Mouse (Mus musculus): ENCODE measurements around the gene Dynlrb2. TPM values are rescaled to one million over a fixed set of nuclear protein-coding genes. Genes with fewer than 3 reads are reported as not detected.

Gene Dynlrb2
- polyA plus RNA-seq, 1 experiment from 2014 or later: 2.5 TPM

GRCm38 (mm10) chr8:116522104-116522767 is 17.5 kb downstream of the Dynlrb2 start:
- Histone ChIP-seq H3K4me3 (ENCODE audit: low read depth, low read length) (no peak overlapping the region), H3K9me3 (ENCODE audit: control insufficient read depth, low read length) (peaks cover 3% of the 10 kb centered on the region; the same call in 1 of the 2 replicates), H3K9ac (ENCODE audit: low read length) (no peak overlapping the region), H3K4me1 (replicated peaks; ENCODE audit: control insufficient read depth, insufficient read depth, low read length) (no peaks in the 10 kb centered on the region), H3K27ac (ENCODE audit: low read depth, low read length) (no peak overlapping the region), H3K36me3 (ENCODE audit: control insufficient read depth, insufficient read depth, low read length) (no peaks in the 10 kb centered on the region), H3K4me2 (ENCODE audit: low read depth, low read length, severe bottlenecking) (no peak overlapping the region), H3K27me3 (ENCODE audit: control insufficient read depth, insufficient read depth, low read length) (no peaks in the 10 kb centered on the region)
- DNase-seq (ENCODE audit: low spot score) (no peak), ATAC-seq (replicated peaks; ENCODE audit: low FRiP score) (no peak)
- WGBS: 87% methylated on average over 11 of the region's 11 CpGs

- ATAC-seq (replicated peaks; ENCODE audit: low FRiP score) (no peak), DNase-seq (ENCODE audit: low spot score) (no peak)
- H3K4me3 ChIP-seq (ENCODE audit: low read depth, low read length): no peak overlapping the region
- no peak overlapping the region for H3K9ac ChIP-seq (ENCODE audit: low read length)
- no peak overlapping the region for H3K27ac ChIP-seq (ENCODE audit: low read depth, low read length)
- no peaks in the 10 kb centered on the region for H3K9me3 ChIP-seq (ENCODE audit: control insufficient read depth, low read length)
- no peaks in the 10 kb centered on the region for H3K4me1 ChIP-seq (replicated peaks; ENCODE audit: control insufficient read depth, insufficient read depth, low read length)
- H3K36me3 ChIP-seq (ENCODE audit: control insufficient read depth, insufficient read depth, low read length): no peaks in the 10 kb centered on the region
- no peaks in the 10 kb centered on the region for H3K27me3 ChIP-seq (ENCODE audit: control insufficient read depth, insufficient read depth, low read length)
- H3K4me2 ChIP-seq (ENCODE audit: low read depth, low read length, severe bottlenecking): no peak overlapping the region
- 90% methylated on average over 7 of the region's 7 CpGs for WGBS
Observed at GRCm38 (mm10) chr8:116524915-116525314, 20.1 kb downstream of the Dynlrb2 start.

- DNase-seq (ENCODE audit: low spot score) (no peak), ATAC-seq (replicated peaks; ENCODE audit: low FRiP score) (no peak)
- Histone ChIP-seq H3K9me3 (ENCODE audit: control insufficient read depth, low read length) (no peaks in the 10 kb centered on the region), H3K4me2 (ENCODE audit: low read depth, low read length, severe bottlenecking) (no peak overlapping the region), H3K4me1 (replicated peaks; ENCODE audit: control insufficient read depth, insufficient read depth, low read length) (no peaks in the 10 kb centered on the region), H3K27ac (ENCODE audit: low read depth, low read length) (no peak overlapping the region), H3K27me3 (ENCODE audit: control insufficient read depth, insufficient read depth, low read length) (no peaks in the 10 kb centered on the region), H3K4me3 (ENCODE audit: low read depth, low read length) (no peak overlapping the region), H3K36me3 (ENCODE audit: control insufficient read depth, insufficient read depth, low read length) (no peaks in the 10 kb centered on the region), H3K9ac (ENCODE audit: low read length) (no peak overlapping the region)
- 83% methylated on average over 7 of the region's 7 CpGs for WGBS
Observed at GRCm38 (mm10) chr8:116528736-116529135, 24.0 kb downstream of the Dynlrb2 start.

- Histone ChIP-seq H3K4me1 (replicated peaks; ENCODE audit: control insufficient read depth, insufficient read depth, low read length) (no peaks in the 10 kb centered on the region), H3K27me3 (ENCODE audit: control insufficient read depth, insufficient read depth, low read length) (no peaks in the 10 kb centered on the region), H3K9me3 (ENCODE audit: control insufficient read depth, low read length) (no peaks in the 10 kb centered on the region), H3K4me3 (ENCODE audit: low read depth, low read length) (no peak overlapping the region), H3K4me2 (ENCODE audit: low read depth, low read length, severe bottlenecking) (no peak overlapping the region), H3K9ac (ENCODE audit: low read length) (no peak overlapping the region), H3K36me3 (ENCODE audit: control insufficient read depth, insufficient read depth, low read length) (no peaks in the 10 kb centered on the region), H3K27ac (ENCODE audit: low read depth, low read length) (no peak overlapping the region)
- no peak for ATAC-seq (replicated peaks; ENCODE audit: low FRiP score)
- 73% methylated on average over 6 of the region's 6 CpGs for WGBS
- DNase-seq (ENCODE audit: low spot score): no peak
Observed at GRCm38 (mm10) chr8:116533081-116533480, 28.3 kb downstream of the Dynlrb2 start.

GRCm38 (mm10) chr8:116536786-116537185 is 32.0 kb downstream of the Dynlrb2 start:
- no peak for DNase-seq (ENCODE audit: low spot score)
- Histone ChIP-seq H3K27me3 (ENCODE audit: control insufficient read depth, insufficient read depth, low read length) (no peaks in the 10 kb centered on the region), H3K36me3 (ENCODE audit: control insufficient read depth, insufficient read depth, low read length) (no peaks in the 10 kb centered on the region), H3K9me3 (ENCODE audit: control insufficient read depth, low read length) (no peaks in the 10 kb centered on the region), H3K4me2 (ENCODE audit: low read depth, low read length, severe bottlenecking) (no peak overlapping the region), H3K4me1 (replicated peaks; ENCODE audit: control insufficient read depth, insufficient read depth, low read length) (no peaks in the 10 kb centered on the region), H3K9ac (ENCODE audit: low read length) (no peak overlapping the region), H3K27ac (ENCODE audit: low read depth, low read length) (no peak overlapping the region), H3K4me3 (ENCODE audit: low read depth, low read length) (no peak overlapping the region)
- 83% methylated on average over 5 of the region's 5 CpGs for WGBS
- no peak for ATAC-seq (replicated peaks; ENCODE audit: low FRiP score)

- no peak overlapping the region for H3K27ac ChIP-seq (ENCODE audit: low read depth, low read length)
- H3K9me3 ChIP-seq (ENCODE audit: control insufficient read depth, low read length): no peaks in the 10 kb centered on the region
- no peak overlapping the region for H3K4me3 ChIP-seq (ENCODE audit: low read depth, low read length)
- ATAC-seq (replicated peaks; ENCODE audit: low FRiP score): no peak
- H3K4me1 ChIP-seq (replicated peaks; ENCODE audit: control insufficient read depth, insufficient read depth, low read length): no peaks in the 10 kb centered on the region
- H3K27me3 ChIP-seq (ENCODE audit: control insufficient read depth, insufficient read depth, low read length): no peaks in the 10 kb centered on the region
- no peak overlapping the region for H3K4me2 ChIP-seq (ENCODE audit: low read depth, low read length, severe bottlenecking)
- WGBS: 60% methylated on average over 7 of the region's 7 CpGs
- DNase-seq (ENCODE audit: low spot score): no peak
- H3K9ac ChIP-seq (ENCODE audit: low read length): no peak overlapping the region
- H3K36me3 ChIP-seq (ENCODE audit: control insufficient read depth, insufficient read depth, low read length): no peaks in the 10 kb centered on the region
Observed at GRCm38 (mm10) chr8:116538763-116539162, 34.0 kb downstream of the Dynlrb2 start.

GRCm38 (mm10) chr8:116540136-116540535 is 35.4 kb downstream of the Dynlrb2 start:
- H3K9ac ChIP-seq (ENCODE audit: low read length): no peak overlapping the region
- H3K36me3 ChIP-seq (ENCODE audit: control insufficient read depth, insufficient read depth, low read length): no peaks in the 10 kb centered on the region
- H3K4me3 ChIP-seq (ENCODE audit: low read depth, low read length): no peak overlapping the region
- no peaks in the 10 kb centered on the region for H3K4me1 ChIP-seq (replicated peaks; ENCODE audit: control insufficient read depth, insufficient read depth, low read length)
- H3K27ac ChIP-seq (ENCODE audit: low read depth, low read length): no peak overlapping the region
- H3K9me3 ChIP-seq (ENCODE audit: control insufficient read depth, low read length): no peaks in the 10 kb centered on the region
- no peak overlapping the region for H3K4me2 ChIP-seq (ENCODE audit: low read depth, low read length, severe bottlenecking)
- ATAC-seq (replicated peaks; ENCODE audit: low FRiP score) (no peak), DNase-seq (ENCODE audit: low spot score) (no peak)
- 94% methylated on average over 1 of the region's 1 CpGs for WGBS
- no peaks in the 10 kb centered on the region for H3K27me3 ChIP-seq (ENCODE audit: control insufficient read depth, insufficient read depth, low read length)

GRCm38 (mm10) chr8:116542842-116543241 is 38.1 kb downstream of the Dynlrb2 start:
- no peaks in the 10 kb centered on the region for H3K9me3 ChIP-seq (ENCODE audit: control insufficient read depth, low read length)
- no peak overlapping the region for H3K27ac ChIP-seq (ENCODE audit: low read depth, low read length)
- H3K27me3 ChIP-seq (ENCODE audit: control insufficient read depth, insufficient read depth, low read length): no peaks in the 10 kb centered on the region
- no peak overlapping the region for H3K4me3 ChIP-seq (ENCODE audit: low read depth, low read length)
- no peak overlapping the region for H3K9ac ChIP-seq (ENCODE audit: low read length)
- ATAC-seq (replicated peaks; ENCODE audit: low FRiP score): no peak
- WGBS: 91% methylated on average over 5 of the region's 5 CpGs
- no peak overlapping the region for H3K4me2 ChIP-seq (ENCODE audit: low read depth, low read length, severe bottlenecking)
- H3K4me1 ChIP-seq (replicated peaks; ENCODE audit: control insufficient read depth, insufficient read depth, low read length): no peaks in the 10 kb centered on the region
- no peaks in the 10 kb centered on the region for H3K36me3 ChIP-seq (ENCODE audit: control insufficient read depth, insufficient read depth, low read length)
- no peak for DNase-seq (ENCODE audit: low spot score)

- no peaks in the 10 kb centered on the region for H3K9me3 ChIP-seq (ENCODE audit: control insufficient read depth, low read length)
Observed at GRCm38 (mm10) chr8:116543366-116543765, 38.6 kb downstream of the Dynlrb2 start.

More at GRCm38 (mm10) chr8:116543366-116543765, 38.6 kb downstream of the Dynlrb2 start:
- no peak overlapping the region for H3K9ac ChIP-seq (ENCODE audit: low read length)
- no peak overlapping the region for H3K4me3 ChIP-seq (ENCODE audit: low read depth, low read length)
- 94% methylated on average over 1 of the region's 1 CpGs for WGBS
- no peaks in the 10 kb centered on the region for H3K27me3 ChIP-seq (ENCODE audit: control insufficient read depth, insufficient read depth, low read length)
- H3K4me2 ChIP-seq (ENCODE audit: low read depth, low read length, severe bottlenecking): no peak overlapping the region
- H3K27ac ChIP-seq (ENCODE audit: low read depth, low read length): no peak overlapping the region
- ATAC-seq (replicated peaks; ENCODE audit: low FRiP score) (no peak), DNase-seq (ENCODE audit: low spot score) (no peak)
- H3K4me1 ChIP-seq (replicated peaks; ENCODE audit: control insufficient read depth, insufficient read depth, low read length): no peaks in the 10 kb centered on the region
- H3K36me3 ChIP-seq (ENCODE audit: control insufficient read depth, insufficient read depth, low read length): no peaks in the 10 kb centered on the region

Measured in forebrain, embryonic 11.5 days (tissue).